In the genomic region with DNA sequence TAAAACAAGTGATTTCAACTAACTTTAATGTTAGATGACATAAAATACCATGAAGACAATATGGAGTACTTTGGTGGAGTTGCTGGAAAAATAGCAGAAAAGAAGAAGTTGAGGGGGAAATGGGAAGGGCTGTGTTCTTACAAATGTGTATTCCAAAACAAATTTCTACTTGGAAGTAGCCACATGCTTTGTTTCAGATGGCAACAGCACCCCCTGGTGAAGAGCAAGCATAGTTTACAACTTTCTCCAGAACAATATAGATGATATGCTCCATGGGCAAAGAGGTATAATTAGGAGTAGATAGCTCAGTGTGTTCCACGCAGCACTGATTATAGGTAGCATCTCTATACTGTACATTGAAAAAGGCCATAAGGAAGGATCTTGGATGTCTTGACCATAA, we compare ENCODE assay signal across 8 mouse cellular contexts.
A peak's percentile ranks its signal among the peaks of the same experiment; 100 is the strongest.
DNase-seq lines count a peak whose midpoint lies in the region; TF ChIP-seq lines count a peak whose summit lies in the region.

No protein-coding gene starts in this region.

- TF ChIP-seq CTCF in CH12.LX (conservative IDR thresholded peaks at IDR 0.05 in 1 of 2, IDR thresholded peaks at IDR 0.05 in 1 of 2; ENCODE audit: low read depth in 2 of 2, low read length in 2 of 2): peak in 1 of 2 experiments; percentile 72; a peak in 2 of 4 replicates

- peak; percentile 84 for TF ChIP-seq RAD21 in CH12.LX (IDR thresholded peaks at IDR 0.05; ENCODE audit: low read depth, low read length)

- H3K4me1 ChIP-seq in CH12.LX (ENCODE audit: control insufficient read depth in 1 of 2, insufficient read depth in 2 of 2): no peaks in the 10 kb centered on the region

- H3K9me3 ChIP-seq in CH12.LX (replicated peaks; ENCODE audit: low read length): no peaks in the 10 kb centered on the region

- no peak overlapping the region for H3K4me2 ChIP-seq in CH12.LX (ENCODE audit: insufficient read depth, low read depth, poor library complexity, severe bottlenecking)

- H3K27me3 ChIP-seq in CH12.LX (replicated peaks): no peaks in the 10 kb centered on the region

- TF ChIP-seq EP300 in CH12.LX (IDR thresholded peaks at IDR 0.05; ENCODE audit: low read length): no peak

- no peak overlapping the region for H3K4me3 ChIP-seq in CH12.LX (replicated peaks in 1 of 3; ENCODE audit: low read depth in 2 of 3, low read length in 2 of 3, poor library complexity in 1 of 3)

- intact Hi-C loops in left cerebral cortex, postnatal 14 days (cut with DNase I): loop anchor here (2.0 kb wide), 2 partner anchors 181 to 807 kb away; partner anchors contain the start of gene Gja1

- no peak overlapping the region for H3K27ac ChIP-seq in CH12.LX (ENCODE audit: insufficient read depth, low read depth)

- no peak for TF ChIP-seq POLR2A in CH12.LX (IDR thresholded peaks at IDR 0.05; ENCODE audit: low read depth, low read length)

- H3K9ac ChIP-seq in CH12.LX (ENCODE audit: insufficient read depth, low read depth): no peak overlapping the region

- H3K36me3 ChIP-seq in CH12.LX (replicated peaks in 1 of 2; ENCODE audit: control insufficient read depth in 1 of 2, insufficient read depth in 1 of 2, low read length in 1 of 2): no peaks in the 10 kb centered on the region

- DNase-seq in kidney, adult 18-20 months: peak; percentile 3
- no peak for DNase-seq in kidney, adult 11 months
- peak; percentile 52 for DNase-seq in CH12.LX (ENCODE audit: extremely low read depth)
- DNase-seq in adrenal gland, adult (ENCODE audit: inconsistent age in 2 of 2, low spot score in 1 of 2): peak; percentile 20 to 79
- peak; percentile 66 for DNase-seq in forelimb bud, embryonic 11.5 days (ENCODE audit: low read depth, low spot score)
- peak; percentile 34 to 71 for DNase-seq in left cerebral cortex, postnatal 14 days (ENCODE audit: low spot score in 2 of 2)
- peak; percentile 56 for DNase-seq in right cerebral cortex, postnatal 14 days
- no peak for DNase-seq in thymus, postnatal 0 days (ENCODE audit: low spot score)

- in situ Hi-C loops in CH12.LX (cut with MboI; ENCODE audit: low pct_ligation_motif_present, low pct_unique_long_range_greater_than_20kb, low sequenced_read_pairs): loop anchor here (10.0 kb wide), 1 partner anchor 819 kb away; no protein-coding TSS in a partner anchor

- H3K79me2 ChIP-seq in CH12.LX (replicated peaks; ENCODE audit: control insufficient read depth, extremely low read depth, insufficient read depth, poor library complexity, severe bottlenecking): no peaks in the 10 kb centered on the region

- dilution Hi-C loops in CH12.LX (cut with MboI; ENCODE audit: extremely low pct_ligation_motif_present, extremely low pct_unique_long_range_greater_than_20kb, low sequenced_read_pairs): no loop called here

TF ChIP-seq in CH12.LX, 34 proteins besides CTCF, POLR2A, EP300 and RAD21:
- no peak for TF ChIP-seq GABPA (IDR thresholded peaks at IDR 0.05; ENCODE audit: insufficient replicate concordance, low read depth, low read length)
- TF ChIP-seq SMC3 (IDR thresholded peaks at IDR 0.05; ENCODE audit: low read depth, low read length): peak; percentile 81
- 0 out of 2 replicates have a peak, but pooled peaks have one; percentile 53 for TF ChIP-seq MYC (IDR thresholded peaks at IDR 0.05; ENCODE audit: low read depth, low read length)
- peak; percentile 27; the same call in 1 of the 2 replicates for TF ChIP-seq ZC3H11A (IDR thresholded peaks at IDR 0.05; ENCODE audit: low read depth, low read length)

Comparison
In these comparisons a context has a peak if more than half of its experiments do, and no peak if none do; other contexts are left out.
1. DNase-seq: peak in kidney, adult 18-20 months (single experiment), CH12.LX (single experiment), adrenal gland, adult (2 of 2), forelimb bud, embryonic 11.5 days (single experiment), left cerebral cortex, postnatal 14 days (2 of 2) and right cerebral cortex, postnatal 14 days (single experiment); none in kidney, adult 11 months (single experiment) and thymus, postnatal 0 days (single experiment).